Mouse (Mus musculus): ENCODE measurements at regions not wholly inside any gene's neighbourhood (a gene's known extent, or its start where the extent isn't known, plus 50 kb on each side); places are given as distances from the start of the nearest gene placed in this dataset.

GRCm38 (mm10) chr5:43024006-43024593 is 208.9 kb upstream of the Cpeb2 start:
- DNase-seq, result no peak
- H3K36me3 ChIP-seq (ENCODE audit: insufficient read depth), result no peaks in the 10 kb centered on the region
- WGBS, result 84% methylated on average over 7 of the region's 7 CpGs
- no peaks in the 10 kb centered on the region for H3K4me1 ChIP-seq (ENCODE audit: insufficient read depth)
- no peak for TF ChIP-seq CTCF (IDR thresholded peaks at IDR 0.05; ENCODE audit: low read depth)
- no peak overlapping the region for H3K4me2 ChIP-seq (ENCODE audit: low read depth)
- no peak for ATAC-seq
- H3K9ac ChIP-seq, result no peak overlapping the region
- H3K4me3 ChIP-seq (ENCODE audit: low read depth, low read length), result no peak overlapping the region
- no peaks in the 10 kb centered on the region for H3K27me3 ChIP-seq (ENCODE audit: insufficient read depth, low read length)
- H3K9me3 ChIP-seq (ENCODE audit: low read length), result no peaks in the 10 kb centered on the region
- H3K27ac ChIP-seq (ENCODE audit: low read depth, low read length), result no peak overlapping the region

- Histone ChIP-seq H3K36me3 (ENCODE audit: insufficient read depth) (no peaks in the 10 kb centered on the region), H3K27ac (ENCODE audit: low read depth, low read length) (no peak overlapping the region), H3K4me3 (ENCODE audit: low read depth, low read length) (no peak overlapping the region), H3K27me3 (ENCODE audit: insufficient read depth, low read length) (no peaks in the 10 kb centered on the region), H3K4me2 (ENCODE audit: low read depth) (no peak overlapping the region), H3K9ac (no peak overlapping the region), H3K4me1 (ENCODE audit: insufficient read depth) (no peaks in the 10 kb centered on the region), H3K9me3 (ENCODE audit: low read length) (no peaks in the 10 kb centered on the region)
- DNase-seq (no peak), ATAC-seq (no peak)
- WGBS, result 83% methylated on average over 3 of the region's 3 CpGs
- no peak for TF ChIP-seq CTCF (IDR thresholded peaks at IDR 0.05; ENCODE audit: low read depth)
Observed at GRCm38 (mm10) chr5:43031285-43031684, 201.7 kb upstream of the Cpeb2 start.

GRCm38 (mm10) chr5:43031916-43032315 is 201.1 kb upstream of the Cpeb2 start:
- Histone ChIP-seq H3K4me1 (ENCODE audit: insufficient read depth) (no peaks in the 10 kb centered on the region), H3K36me3 (ENCODE audit: insufficient read depth) (no peaks in the 10 kb centered on the region), H3K27ac (ENCODE audit: low read depth, low read length) (no peak overlapping the region), H3K9me3 (ENCODE audit: low read length) (no peaks in the 10 kb centered on the region), H3K4me2 (ENCODE audit: low read depth) (no peak overlapping the region), H3K9ac (no peak overlapping the region), H3K27me3 (ENCODE audit: insufficient read depth, low read length) (no peaks in the 10 kb centered on the region), H3K4me3 (ENCODE audit: low read depth, low read length) (no peak overlapping the region)
- ATAC-seq (no peak), DNase-seq (no peak)
- TF ChIP-seq CTCF (IDR thresholded peaks at IDR 0.05; ENCODE audit: low read depth), result no peak
- 63% methylated on average over 5 of the region's 5 CpGs for WGBS

GRCm38 (mm10) chr5:43034421-43034820 is 198.5 kb upstream of the Cpeb2 start:
- Histone ChIP-seq H3K4me1 (ENCODE audit: insufficient read depth) (no peaks in the 10 kb centered on the region), H3K9ac (no peak overlapping the region), H3K4me2 (ENCODE audit: low read depth) (no peak overlapping the region), H3K4me3 (ENCODE audit: low read depth, low read length) (no peak overlapping the region), H3K9me3 (ENCODE audit: low read length) (no peaks in the 10 kb centered on the region), H3K36me3 (ENCODE audit: insufficient read depth) (no peaks in the 10 kb centered on the region), H3K27ac (ENCODE audit: low read depth, low read length) (no peak overlapping the region), H3K27me3 (ENCODE audit: insufficient read depth, low read length) (no peaks in the 10 kb centered on the region)
- WGBS, result 90% methylated on average over 1 of the region's 1 CpGs
- DNase-seq (no peak), ATAC-seq (no peak)
- TF ChIP-seq CTCF (IDR thresholded peaks at IDR 0.05; ENCODE audit: low read depth), result no peak

- 55% methylated on average over 3 of the region's 3 CpGs for WGBS
- H3K4me3 ChIP-seq (ENCODE audit: low read depth, low read length), result no peak overlapping the region
- no peak overlapping the region for H3K4me2 ChIP-seq (ENCODE audit: low read depth)
- no peak overlapping the region for H3K27ac ChIP-seq (ENCODE audit: low read depth, low read length)
- H3K27me3 ChIP-seq (ENCODE audit: insufficient read depth, low read length), result no peaks in the 10 kb centered on the region
- no peak overlapping the region for H3K9ac ChIP-seq
- ATAC-seq (no peak), DNase-seq (no peak)
- no peaks in the 10 kb centered on the region for H3K36me3 ChIP-seq (ENCODE audit: insufficient read depth)
- no peaks in the 10 kb centered on the region for H3K9me3 ChIP-seq (ENCODE audit: low read length)
- TF ChIP-seq CTCF (IDR thresholded peaks at IDR 0.05; ENCODE audit: low read depth), result no peak
- no peaks in the 10 kb centered on the region for H3K4me1 ChIP-seq (ENCODE audit: insufficient read depth)
Observed at GRCm38 (mm10) chr5:43037592-43037991, 195.4 kb upstream of the Cpeb2 start.

GRCm38 (mm10) chr5:43039525-43039924 is 193.4 kb upstream of the Cpeb2 start:
- H3K9ac ChIP-seq, result no peak overlapping the region
- H3K27ac ChIP-seq (ENCODE audit: low read depth, low read length), result no peak overlapping the region
- no peak overlapping the region for H3K4me2 ChIP-seq (ENCODE audit: low read depth)
- H3K4me1 ChIP-seq (ENCODE audit: insufficient read depth), result no peaks in the 10 kb centered on the region
- H3K27me3 ChIP-seq (ENCODE audit: insufficient read depth, low read length), result no peaks in the 10 kb centered on the region
- 96% methylated on average over 3 of the region's 3 CpGs for WGBS
- ATAC-seq (no peak), DNase-seq (no peak)
- no peak for TF ChIP-seq CTCF (IDR thresholded peaks at IDR 0.05; ENCODE audit: low read depth)
- no peaks in the 10 kb centered on the region for H3K9me3 ChIP-seq (ENCODE audit: low read length)
- H3K4me3 ChIP-seq (ENCODE audit: low read depth, low read length), result no peak overlapping the region
- no peaks in the 10 kb centered on the region for H3K36me3 ChIP-seq (ENCODE audit: insufficient read depth)

- no peak for TF ChIP-seq CTCF (IDR thresholded peaks at IDR 0.05; ENCODE audit: low read depth)
- H3K27me3 ChIP-seq (ENCODE audit: insufficient read depth, low read length), result no peaks in the 10 kb centered on the region
- no peak overlapping the region for H3K27ac ChIP-seq (ENCODE audit: low read depth, low read length)
- H3K4me3 ChIP-seq (ENCODE audit: low read depth, low read length), result no peak overlapping the region
- no peaks in the 10 kb centered on the region for H3K9me3 ChIP-seq (ENCODE audit: low read length)
- H3K9ac ChIP-seq, result no peak overlapping the region
- no peak for ATAC-seq
- no peaks in the 10 kb centered on the region for H3K36me3 ChIP-seq (ENCODE audit: insufficient read depth)
- DNase-seq, result no peak
- WGBS, result 85% methylated on average over 3 of the region's 3 CpGs
- no peak overlapping the region for H3K4me2 ChIP-seq (ENCODE audit: low read depth)
- no peaks in the 10 kb centered on the region for H3K4me1 ChIP-seq (ENCODE audit: insufficient read depth)
Observed at GRCm38 (mm10) chr5:43042585-43042984, 190.4 kb upstream of the Cpeb2 start.

All from forebrain, postnatal 0 days (tissue).